Comparison of ENCODE assay signal across 10 mouse cellular contexts in genomic region chr2:103461743-103462142, GRCm38 (mm10). TPM values are rescaled to one million over a fixed set of nuclear protein-coding genes. Genes with fewer than 3 reads are reported as not detected.
A peak's percentile ranks its signal among the peaks of the same experiment; 100 is the strongest.
DNase-seq lines count a peak whose midpoint lies in the region; ATAC-seq lines count a peak whose summit lies in the region.
"Had no signal": no experiment of that assay in that cellular context is flagged by ENCODE, and none has a peak within 500 bp of the region (broad histone marks: within the 10 kb centered on the region; RNA-seq: fewer than 3 reads in every experiment).

No protein-coding gene starts in this region.

- no peak overlapping the region for H3K9ac ChIP-seq in lung, embryonic 15.5 days
- no peak overlapping the region for H3K9ac ChIP-seq in hindbrain, embryonic 13.5 days
- no peak overlapping the region for H3K9ac ChIP-seq in neural tube, embryonic 15.5 days (replicated peaks)
- H3K9ac ChIP-seq: heart, embryonic 15.5 days had no signal

- peaks cover 8% of the 10 kb centered on the region for H3K4me1 ChIP-seq in lung, embryonic 15.5 days
- peaks cover 16% of the 10 kb centered on the region for H3K4me1 ChIP-seq in embryonic facial prominence, embryonic 10.5 days
- no peaks in the 10 kb centered on the region for H3K4me1 ChIP-seq in hindbrain, embryonic 13.5 days (replicated peaks)
- H3K4me1 ChIP-seq in neural tube, embryonic 15.5 days = 0 out of 2 replicates have a peak, but pooled peaks cover 4% of the 10 kb centered on the region
- H3K4me1 ChIP-seq: heart, embryonic 15.5 days had no signal

- DNase-seq in lung, postnatal 14 days = no peak
- DNase-seq in embryonic facial prominence, embryonic 10.5 days (ENCODE audit: low spot score) = peak; percentile 62
- DNase-seq in heart, adult 11 months = no peak
- DNase-seq in layer of hippocampus, postnatal 25 days (ENCODE audit: extremely low spot score in 1 of 2, low spot score in 1 of 2) = no peak
- DNase-seq: right cerebral cortex, postnatal 25 days had no signal

- H3K36me3 ChIP-seq in lung, embryonic 15.5 days = peaks cover 55% of the 10 kb centered on the region
- H3K36me3 ChIP-seq in embryonic facial prominence, embryonic 10.5 days (replicated peaks) = peaks cover 82% of the 10 kb centered on the region
- H3K36me3 ChIP-seq in hindbrain, embryonic 13.5 days = peaks cover 77% of the 10 kb centered on the region
- peaks cover 61% of the 10 kb centered on the region for H3K36me3 ChIP-seq in neural tube, embryonic 15.5 days

- ATAC-seq in lung, embryonic 15.5 days (ENCODE audit: borderline replicate concordance, extremely low read depth, low FRiP score, low TSS enrichment) = no peak
- ATAC-seq in hindbrain, embryonic 13.5 days (ENCODE audit: low FRiP score) = no peak
- ATAC-seq in neural tube, embryonic 15.5 days (ENCODE audit: low FRiP score) = no peak

- H3K27me3 ChIP-seq in lung, embryonic 15.5 days = no peaks in the 10 kb centered on the region
- H3K27me3 ChIP-seq in embryonic facial prominence, embryonic 10.5 days (replicated peaks; ENCODE audit: low read depth, poor library complexity, severe bottlenecking) = no peaks in the 10 kb centered on the region
- H3K27me3 ChIP-seq in hindbrain, embryonic 13.5 days = no peaks in the 10 kb centered on the region
- H3K27me3 ChIP-seq in neural tube, embryonic 15.5 days (replicated peaks) = no peaks in the 10 kb centered on the region
- H3K27me3 ChIP-seq: heart, embryonic 15.5 days had no signal

- 33% methylated on average over 9 of the region's 9 CpGs for WGBS in lung, embryonic 15.5 days
- 27% methylated on average over 9 of the region's 9 CpGs for WGBS in embryonic facial prominence, embryonic 10.5 days
- WGBS in hindbrain, embryonic 13.5 days = 59% methylated on average over 9 of the region's 9 CpGs
- WGBS in neural tube, embryonic 15.5 days = 46% methylated on average over 9 of the region's 9 CpGs

- peak overlapping the region; percentile 39; the same call in 1 of the 2 replicates for H3K27ac ChIP-seq in lung, embryonic 15.5 days
- H3K27ac ChIP-seq in embryonic facial prominence, embryonic 10.5 days (replicated peaks) = peak overlapping the region; percentile 68
- peak overlapping the region; percentile 27; the same call in 1 of the 2 replicates for H3K27ac ChIP-seq in hindbrain, embryonic 13.5 days
- H3K27ac ChIP-seq in neural tube, embryonic 15.5 days (replicated peaks) = peak overlapping the region; percentile 67
- H3K27ac ChIP-seq: heart, embryonic 15.5 days had no signal

- no peak overlapping the region for H3K4me2 ChIP-seq in lung, embryonic 15.5 days
- H3K4me2 ChIP-seq in hindbrain, embryonic 13.5 days = no peak overlapping the region
- no peak overlapping the region for H3K4me2 ChIP-seq in neural tube, embryonic 15.5 days
- H3K4me2 ChIP-seq: heart, embryonic 15.5 days had no signal

- H3K4me3 ChIP-seq in lung, embryonic 15.5 days = no peak overlapping the region
- H3K4me3 ChIP-seq in embryonic facial prominence, embryonic 10.5 days = no peak overlapping the region
- H3K4me3 ChIP-seq in hindbrain, embryonic 13.5 days = no peak overlapping the region
- H3K4me3 ChIP-seq in neural tube, embryonic 15.5 days (replicated peaks) = no peak overlapping the region
- H3K4me3 ChIP-seq: heart, embryonic 15.5 days had no signal

- H3K9me3 ChIP-seq in lung, embryonic 15.5 days = no peaks in the 10 kb centered on the region
- H3K9me3 ChIP-seq in embryonic facial prominence, embryonic 10.5 days = no peaks in the 10 kb centered on the region
- no peaks in the 10 kb centered on the region for H3K9me3 ChIP-seq in hindbrain, embryonic 13.5 days
- H3K9me3 ChIP-seq in neural tube, embryonic 15.5 days (replicated peaks) = no peaks in the 10 kb centered on the region
- H3K9me3 ChIP-seq: heart, embryonic 15.5 days had no signal

RNA-seq across cellular contexts. Expression of gene Cat, which starts 23.2 kb away (rescaled TPM):
- polyA plus RNA-seq in lung, embryonic 15.5 days (2015; fragmentation: Nextera tagmentation; extraction: Ambion mirVana) = 84.1 and 90.6 TPM in 2 replicates
- 84.9 and 85.6 TPM in 2 replicates for polyA plus RNA-seq in embryonic facial prominence, embryonic 10.5 days (2016; fragmentation: Nextera tagmentation; extraction: Ambion mirVana)
- 74.1 and 77.8 TPM in 2 replicates for polyA plus RNA-seq in hindbrain, embryonic 13.5 days (2015; fragmentation: Nextera tagmentation; extraction: Ambion mirVana)
- polyA plus RNA-seq in neural tube, embryonic 15.5 days (2015; fragmentation: Nextera tagmentation; extraction: Ambion mirVana) = 81.2 and 94.1 TPM in 2 replicates
- 10 to 100 TPM; 56.7 to 60.8 TPM for total RNA-seq in layer of hippocampus, postnatal 25 days (2021)

RNA-seq across cellular contexts. Expression of gene Elf5, which starts 50.3 kb away (rescaled TPM):
- polyA plus RNA-seq in lung, embryonic 15.5 days (2015; fragmentation: Nextera tagmentation; extraction: Ambion mirVana) = 4.5 and 6.2 TPM in 2 replicates
- polyA plus RNA-seq in embryonic facial prominence, embryonic 10.5 days (2016; fragmentation: Nextera tagmentation; extraction: Ambion mirVana) = 0.08 and 0.24 TPM in 2 replicates
- not detected in 2 replicates for polyA plus RNA-seq in hindbrain, embryonic 13.5 days (2015; fragmentation: Nextera tagmentation; extraction: Ambion mirVana)
- polyA plus RNA-seq in neural tube, embryonic 15.5 days (2015; fragmentation: Nextera tagmentation; extraction: Ambion mirVana) = not detected in 2 replicates
- 1 to 10 TPM; 1.8 to 2.1 TPM for total RNA-seq in layer of hippocampus, postnatal 25 days (2021)
- total RNA-seq: MEL had no signal
